Mouse (Mus musculus) embryonic facial prominence, embryonic 10.5 days (tissue): Measurements from ENCODE around the gene Kcnh5. TPM values are rescaled to one million over a fixed set of nuclear protein-coding genes. Genes with fewer than 3 reads are reported as not detected.

Experiments used
- DNase-seq: peaks from one replicate; pipeline ENCODE4 v3.0.0-alpha.2; 2017; ENCODE audit warnings: low spot score
- H3K27ac ChIP-seq: fragments of 300-500 bp; sonication (generic); replicated peaks from 2 replicates; pipeline ENCODE4 v1.5.1; 2016; ENCODE audit warnings: mild to moderate bottlenecking
- H3K27me3 ChIP-seq: fragments of 300-500 bp; sonication (generic); replicated peaks from 2 replicates; pipeline ENCODE4 v1.6.1; 2016; ENCODE audit warnings: low read depth, mild to moderate bottlenecking; ENCODE audit not compliant: poor library complexity, severe bottlenecking
- H3K36me3 ChIP-seq: fragments of 300-500 bp; sonication (generic); replicated peaks from 2 replicates; pipeline ENCODE4 v1.6.1; 2016; ENCODE audit warnings: mild to moderate bottlenecking, moderate library complexity
- H3K4me1 ChIP-seq: fragments of 300-500 bp; sonication (generic); 2 replicates; pipeline ENCODE4 v1.6.1; 2016
- H3K4me3 ChIP-seq: fragments of 300-500 bp; sonication (generic); 2 replicates; pipeline ENCODE4 v1.5.1; 2016; ENCODE audit warnings: mild to moderate bottlenecking, moderate library complexity
- H3K9me3 ChIP-seq: fragments of 300-500 bp; sonication (generic); 2 replicates; pipeline ENCODE4 v1.6.1; 2016; ENCODE audit warnings: mild to moderate bottlenecking
- WGBS: fragments of 180-500 bp; shearing (Covaris S2); methylation state at CpG from one replicate; pipeline ENCODE4 v1.1.7; 2016; 5-methylcytosine and 5-hydroxymethylcytosine counted together
- polyA plus RNA-seq: library from polyadenylated mRNA; unstranded; fragments of >200 nt; fragmentation: Nextera tagmentation; extraction: Ambion mirVana; gene quantifications from 2 replicates; pipeline ENCODE4 v1.2.1, GENCODE M21; 2016

The Kcnh5 gene
- polyA plus RNA-seq, 1 experiment from 2014 or later = 0.24 TPM

DNA sequence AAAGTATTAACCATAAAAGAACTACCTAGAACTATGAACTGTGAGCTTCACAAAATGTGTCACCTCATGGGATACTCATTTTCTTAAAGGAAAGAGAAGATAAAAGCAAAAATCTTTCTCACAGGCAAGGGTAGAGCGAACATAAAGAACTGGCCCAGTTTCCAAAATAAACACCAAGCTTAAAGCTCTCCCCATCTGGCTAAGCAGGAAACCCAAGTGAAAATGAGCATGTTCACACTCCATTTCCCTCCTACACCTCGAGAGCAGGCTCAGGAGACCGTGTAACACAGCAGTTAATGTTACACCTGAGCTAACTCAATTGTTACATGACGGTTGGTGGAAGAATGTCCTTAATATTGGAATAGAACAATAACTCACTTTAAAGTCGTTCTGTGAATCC is 100.0 kb downstream of the Kcnh5 start:
- 72% methylated on average over 5 of the region's 5 CpGs for WGBS
- H3K27ac ChIP-seq = no peak overlapping the region
- no peak for DNase-seq
- no peaks in the 10 kb centered on the region for H3K9me3 ChIP-seq
- H3K4me3 ChIP-seq = no peak overlapping the region
- H3K27me3 ChIP-seq = no peaks in the 10 kb centered on the region
- no peaks in the 10 kb centered on the region for H3K4me1 ChIP-seq
- no peaks in the 10 kb centered on the region for H3K36me3 ChIP-seq

DNA sequence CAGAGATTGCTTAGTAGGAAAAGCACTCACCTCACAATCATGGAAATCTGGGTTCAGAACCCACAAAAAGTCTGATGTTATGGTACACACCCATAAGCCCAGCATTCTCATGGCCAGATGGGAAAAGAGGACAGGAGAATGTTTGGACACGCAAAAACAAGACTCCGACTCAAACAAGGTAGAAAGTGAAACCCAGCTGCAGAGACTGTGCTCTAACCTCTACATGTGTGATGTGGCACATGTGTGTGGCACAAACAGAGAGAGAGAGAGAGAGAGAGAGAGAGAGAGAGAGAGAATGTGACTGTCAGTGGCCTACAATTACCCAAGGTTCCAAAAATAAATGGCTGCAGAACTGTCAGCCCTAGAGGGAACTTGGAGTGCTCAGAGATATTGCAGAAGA is 106.1 kb downstream of the Kcnh5 start:
- H3K4me1 ChIP-seq = no peaks in the 10 kb centered on the region
- DNase-seq = no peak
- H3K4me3 ChIP-seq = no peak overlapping the region
- no peak overlapping the region for H3K27ac ChIP-seq
- no peaks in the 10 kb centered on the region for H3K9me3 ChIP-seq
- no peaks in the 10 kb centered on the region for H3K36me3 ChIP-seq
- 94% methylated on average over 2 of the region's 2 CpGs for whole genome bisulfite sequencing
- H3K27me3 ChIP-seq = no peaks in the 10 kb centered on the region

DNA sequence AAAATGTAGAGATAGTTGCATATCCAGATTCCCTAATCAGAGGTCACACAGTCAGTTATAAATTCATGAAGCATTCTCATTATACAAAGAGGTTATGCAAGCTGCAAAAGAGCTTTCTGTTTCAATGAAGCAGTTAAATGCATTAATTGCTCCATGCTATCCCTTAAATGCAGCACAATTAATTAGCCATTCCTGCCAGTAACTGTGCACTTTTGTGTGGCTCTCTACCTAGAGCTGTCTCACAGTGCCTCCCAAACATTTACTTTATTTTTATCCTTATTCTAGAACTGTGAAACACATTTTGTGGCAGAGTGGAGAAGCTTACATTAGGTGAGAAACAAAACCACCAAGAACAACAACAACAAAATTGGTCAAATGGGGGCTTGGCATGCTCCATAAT is 114.6 kb downstream of the Kcnh5 start:
- no peaks in the 10 kb centered on the region for H3K9me3 ChIP-seq

GRCm38 (mm10) chr12:75061731-75062130 is 115.4 kb downstream of the Kcnh5 start:
- WGBS = 72% methylated on average over 4 of the region's 4 CpGs
- no peaks in the 10 kb centered on the region for H3K9me3 ChIP-seq
- H3K27ac ChIP-seq = no peak overlapping the region
- H3K4me3 ChIP-seq = no peak overlapping the region
- DNase-seq = no peak
- H3K27me3 ChIP-seq = no peaks in the 10 kb centered on the region
- no peaks in the 10 kb centered on the region for H3K4me1 ChIP-seq
- no peaks in the 10 kb centered on the region for H3K36me3 ChIP-seq

More for the DNA sequence above, 114.6 kb downstream of the Kcnh5 start:
- no peaks in the 10 kb centered on the region for H3K4me1 ChIP-seq
- H3K36me3 ChIP-seq = no peaks in the 10 kb centered on the region
- H3K27ac ChIP-seq = no peak overlapping the region
- no peak overlapping the region for H3K4me3 ChIP-seq
- no peak for DNase-seq
- H3K27me3 ChIP-seq = no peaks in the 10 kb centered on the region

DNA sequence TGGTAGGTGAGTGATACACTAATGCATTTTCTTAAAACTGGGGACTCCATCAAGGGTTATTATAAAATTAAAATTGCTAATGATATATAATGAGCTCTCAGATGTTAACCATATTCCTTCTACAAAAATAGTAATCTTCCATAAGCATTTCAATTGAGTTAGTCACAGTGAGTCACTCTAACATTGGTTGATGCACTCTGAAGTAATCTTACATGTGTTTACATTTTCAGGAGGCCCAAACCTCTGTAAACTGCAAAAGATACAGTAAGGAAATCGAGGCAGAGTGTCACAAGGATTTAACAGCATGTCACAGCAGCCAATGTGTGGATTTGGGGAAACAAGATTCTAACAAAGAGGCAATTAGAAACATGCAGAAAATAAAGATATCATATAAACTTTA is 123.4 kb downstream of the Kcnh5 start:
- 74% methylated on average over 1 of the region's 1 CpGs for WGBS
- H3K4me1 ChIP-seq = no peaks in the 10 kb centered on the region
- H3K36me3 ChIP-seq = no peaks in the 10 kb centered on the region
- H3K4me3 ChIP-seq = no peak overlapping the region
- no peak overlapping the region for H3K27ac ChIP-seq
- no peaks in the 10 kb centered on the region for H3K27me3 ChIP-seq
- no peaks in the 10 kb centered on the region for H3K9me3 ChIP-seq
- no peak for DNase-seq

- no peak overlapping the region for H3K27ac ChIP-seq
- no peak overlapping the region for H3K4me3 ChIP-seq
- DNase-seq = no peak
- H3K4me1 ChIP-seq = no peaks in the 10 kb centered on the region
- no peaks in the 10 kb centered on the region for H3K27me3 ChIP-seq
- no peaks in the 10 kb centered on the region for H3K36me3 ChIP-seq
- H3K9me3 ChIP-seq = no peaks in the 10 kb centered on the region
- 91% methylated on average over 5 of the region's 5 CpGs for WGBS
Measured at GRCm38 (mm10) chr12:75036694-75037093, 140.4 kb downstream of the Kcnh5 start.

DNA sequence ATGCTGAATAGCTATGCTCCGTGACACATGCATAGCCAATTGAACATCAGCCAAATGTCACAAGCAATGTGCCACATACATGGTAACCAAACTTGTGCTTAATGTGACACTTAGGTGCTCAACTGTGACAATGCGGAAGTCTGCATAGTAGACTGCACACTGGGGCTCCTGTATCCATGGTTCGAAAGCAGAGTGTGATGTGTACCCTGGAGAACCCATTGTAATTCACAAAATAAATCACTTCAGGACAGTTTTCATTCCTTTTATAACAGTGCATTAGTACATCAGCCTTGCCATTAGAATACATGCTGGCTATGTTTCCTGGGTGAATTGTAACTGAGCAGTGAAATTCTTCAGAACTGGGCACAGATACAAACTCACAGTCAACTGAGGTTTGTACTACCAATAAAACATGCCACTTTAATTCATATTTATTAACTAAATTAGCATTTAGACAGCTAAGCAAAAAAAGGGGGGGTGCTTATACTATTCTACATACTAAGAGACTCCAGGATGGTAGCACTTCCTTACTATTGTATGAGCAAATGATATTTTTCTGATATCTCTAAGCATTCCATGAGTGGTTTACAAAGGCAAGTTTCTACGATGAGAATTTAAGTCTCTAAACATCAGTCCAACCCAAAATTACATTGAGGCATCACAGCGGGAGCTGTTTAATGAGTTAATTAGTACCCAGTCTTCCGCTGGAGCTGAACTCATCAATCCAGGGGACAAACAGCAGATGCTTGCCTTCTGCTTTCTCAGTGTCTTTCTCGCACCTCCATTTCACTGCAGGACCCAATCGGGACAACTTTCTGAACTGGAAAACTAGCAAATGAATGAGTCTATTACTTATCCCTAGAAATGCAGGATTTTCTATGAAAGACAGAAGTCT is 144.9 kb downstream of the Kcnh5 start:
- Histone ChIP-seq H3K4me3 (no peak overlapping the region), H3K36me3 (no peaks in the 10 kb centered on the region), H3K4me1 (no peaks in the 10 kb centered on the region), H3K27me3 (no peaks in the 10 kb centered on the region), H3K9me3 (0 out of 2 replicates have a peak, but pooled peaks cover 3% of the 10 kb centered on the region), H3K27ac (no peak overlapping the region)
- WGBS = 89% methylated on average over 8 of the region's 8 CpGs
- DNase-seq = no peak

- Histone ChIP-seq H3K36me3 (no peaks in the 10 kb centered on the region), H3K4me3 (no peak overlapping the region), H3K27me3 (no peaks in the 10 kb centered on the region), H3K9me3 (no peaks in the 10 kb centered on the region), H3K27ac (no peak overlapping the region), H3K4me1 (no peaks in the 10 kb centered on the region)
- no peak for DNase-seq
- 92% methylated on average over 3 of the region's 3 CpGs for WGBS
Measured at GRCm38 (mm10) chr12:74971187-74971586, 205.9 kb downstream of the Kcnh5 start.

GRCm38 (mm10) chr12:74969420-74969819 is 207.7 kb downstream of the Kcnh5 start:
- Histone ChIP-seq H3K27ac (no peak overlapping the region), H3K4me1 (no peaks in the 10 kb centered on the region), H3K27me3 (no peaks in the 10 kb centered on the region), H3K4me3 (no peak overlapping the region), H3K9me3 (no peaks in the 10 kb centered on the region), H3K36me3 (no peaks in the 10 kb centered on the region)
- 82% methylated on average over 4 of the region's 4 CpGs for WGBS
- no peak for DNase-seq

DNA sequence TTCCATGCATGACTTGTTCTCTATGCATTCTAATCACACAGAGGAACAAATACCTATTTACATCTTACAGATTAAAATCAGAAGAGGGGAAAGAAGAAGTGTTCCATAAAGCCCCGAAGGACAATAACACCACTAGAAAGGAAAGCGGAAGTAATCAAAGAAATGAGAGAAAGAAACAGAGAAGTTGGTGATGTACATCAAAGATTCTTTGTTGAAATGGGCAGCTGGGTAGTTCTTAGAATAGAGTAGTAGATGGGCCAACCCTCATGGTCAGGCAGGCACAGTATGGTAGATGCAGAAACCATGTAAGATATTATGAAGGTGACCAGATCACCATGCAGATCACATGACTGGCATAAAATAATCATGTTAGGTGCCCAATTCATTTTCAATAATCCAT is 210.9 kb downstream of the Kcnh5 start:
- no peak for DNase-seq
- Histone ChIP-seq H3K27me3 (no peaks in the 10 kb centered on the region), H3K36me3 (no peaks in the 10 kb centered on the region), H3K4me3 (no peak overlapping the region), H3K9me3 (no peaks in the 10 kb centered on the region), H3K4me1 (no peaks in the 10 kb centered on the region), H3K27ac (no peak overlapping the region)
- 83% methylated on average over 2 of the region's 2 CpGs for WGBS

GRCm38 (mm10) chr12:74952661-74953060 is 224.5 kb downstream of the Kcnh5 start:
- Histone ChIP-seq H3K27ac (no peak overlapping the region), H3K36me3 (no peaks in the 10 kb centered on the region), H3K9me3 (no peaks in the 10 kb centered on the region), H3K4me3 (no peak overlapping the region), H3K27me3 (no peaks in the 10 kb centered on the region), H3K4me1 (no peaks in the 10 kb centered on the region)
- DNase-seq = no peak
- 61% methylated on average over 2 of the region's 2 CpGs for WGBS

DNA sequence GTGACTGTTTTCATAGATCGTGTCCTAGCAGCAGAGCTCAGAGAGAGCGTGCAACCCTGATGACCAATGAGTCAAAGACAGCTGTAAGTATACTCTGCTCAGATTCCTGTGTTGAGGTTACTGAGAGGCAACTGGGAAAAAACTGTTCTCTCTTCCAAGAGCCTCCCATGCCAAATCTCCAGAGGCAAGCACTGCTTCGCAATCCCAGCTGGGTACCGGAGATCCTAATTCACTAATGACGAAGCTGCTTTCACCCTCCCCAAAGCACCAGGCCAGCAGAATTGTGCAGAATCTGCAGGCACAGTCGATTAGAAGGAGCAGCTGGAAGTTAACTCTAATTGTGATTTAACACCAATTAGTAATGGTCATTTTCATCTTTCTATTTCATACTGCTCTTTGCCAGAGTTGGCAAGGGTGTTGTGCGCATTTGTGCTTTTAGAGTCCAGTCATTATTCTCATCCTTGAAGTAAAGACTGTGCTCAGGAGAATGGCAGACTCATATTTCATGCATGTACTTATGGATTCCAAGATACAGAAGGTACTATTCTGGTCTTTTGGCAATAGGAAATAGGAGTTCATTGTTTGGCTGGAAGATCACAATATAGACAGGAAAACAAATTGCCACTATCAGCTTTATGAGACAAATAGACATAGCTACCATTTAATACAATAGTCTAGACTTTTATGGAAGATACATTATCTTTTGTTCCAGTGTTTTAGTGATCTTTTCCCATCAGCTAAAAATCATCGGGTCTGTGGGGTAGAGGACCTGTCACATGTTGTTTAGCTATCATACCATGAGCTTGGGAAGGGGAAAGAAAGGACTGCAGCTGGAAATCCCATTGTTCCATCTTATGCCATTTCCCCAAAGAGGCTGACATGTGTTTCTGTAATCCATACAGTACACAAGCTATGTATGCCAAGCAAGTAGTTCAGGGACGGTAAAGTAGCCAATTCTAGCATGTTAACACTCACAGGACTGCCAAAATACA is 225.7 kb downstream of the Kcnh5 start:
- no peak overlapping the region for H3K4me3 ChIP-seq
- no peaks in the 10 kb centered on the region for H3K27me3 ChIP-seq
- no peaks in the 10 kb centered on the region for H3K36me3 ChIP-seq
- DNase-seq = no peak
- no peak overlapping the region for H3K27ac ChIP-seq
- H3K9me3 ChIP-seq = no peaks in the 10 kb centered on the region
- H3K4me1 ChIP-seq = no peaks in the 10 kb centered on the region
- WGBS = 67% methylated on average over 9 of the region's 9 CpGs
